Mouse (Mus musculus) spleen, adult 2 months (tissue): ENCODE data around the gene Mesp1. TPM values are rescaled to one million over a fixed set of nuclear protein-coding genes. Genes with fewer than 3 reads are reported as not detected.
A peak's percentile ranks its signal among the peaks of the same experiment; 100 is the strongest.

Experiments
- DNase-seq, 2 experiments: peaks; one replicate each; pipeline versions ENCODE4 v3.0.0 to v3.0.0-alpha.2; 2012 to 2021; ENCODE audit warnings: low spot score in 2 of 2, low read depth in 1 of 2
- H3K27ac ChIP-seq: fragments of 200-500 bp; 2 replicates; pipeline ENCODE4 v1.5.1; 2012; ENCODE audit warnings: low read length, inconsistent platforms; ENCODE audit not compliant: insufficient read depth
- H3K27me3 ChIP-seq: fragments of 200-500 bp; 2 replicates; pipeline ENCODE4 v1.6.1; 2012; ENCODE audit warnings: mild to moderate bottlenecking, moderate library complexity, low read length, inconsistent platforms; ENCODE audit not compliant: control insufficient read depth, insufficient read depth
- H3K36me3 ChIP-seq: fragments of 200-500 bp; 2 replicates; pipeline ENCODE4 v1.6.1; 2012; ENCODE audit warnings: mild to moderate bottlenecking, low read length, inconsistent platforms; ENCODE audit not compliant: control insufficient read depth, insufficient read depth
- H3K4me1 ChIP-seq: fragments of 200-500 bp; 2 replicates; pipeline ENCODE4 v1.6.1; 2011; ENCODE audit warnings: inconsistent platforms; ENCODE audit not compliant: control insufficient read depth, insufficient read depth, insufficient read length
- H3K4me3 ChIP-seq: fragments of 200-500 bp; 2 replicates; pipeline ENCODE4 v1.5.1; 2011; ENCODE audit warnings: mild to moderate bottlenecking, inconsistent platforms; ENCODE audit not compliant: insufficient read depth, insufficient read length; ENCODE audit errors: extremely low read depth
- CTCF ChIP-seq: fragments of 200-500 bp; IDR thresholded peaks from 2 replicates; pipeline ENCODE4 v1.5.1; 2011; ENCODE audit warnings: mild to moderate bottlenecking, inconsistent platforms; ENCODE audit not compliant: insufficient read depth, insufficient read length, insufficient replicate concordance; ENCODE audit errors: extremely low read depth
- POLR2A ChIP-seq: fragments of 200-500 bp; IDR thresholded peaks from 2 replicates; pipeline ENCODE4 v1.6.1; 2011; ENCODE audit warnings: low read depth, low read length, inconsistent platforms
- WGBS: fragments of 180-500 bp; shearing (Covaris S2); methylation state at CpG from one replicate; pipeline ENCODE4 v1.1.7; 2018; 5-methylcytosine and 5-hydroxymethylcytosine counted together
- polyA plus RNA-seq: library from polyadenylated mRNA; depleted of rRNA; stranded (reverse); fragments of >200 nt; gene quantifications from 2 replicates; pipeline ENCODE4 v1.2.3, GENCODE M21; 2012; rRNA removed

Gene Mesp1
- polyA plus RNA-seq, 1 experiment, result not detected

DNA sequence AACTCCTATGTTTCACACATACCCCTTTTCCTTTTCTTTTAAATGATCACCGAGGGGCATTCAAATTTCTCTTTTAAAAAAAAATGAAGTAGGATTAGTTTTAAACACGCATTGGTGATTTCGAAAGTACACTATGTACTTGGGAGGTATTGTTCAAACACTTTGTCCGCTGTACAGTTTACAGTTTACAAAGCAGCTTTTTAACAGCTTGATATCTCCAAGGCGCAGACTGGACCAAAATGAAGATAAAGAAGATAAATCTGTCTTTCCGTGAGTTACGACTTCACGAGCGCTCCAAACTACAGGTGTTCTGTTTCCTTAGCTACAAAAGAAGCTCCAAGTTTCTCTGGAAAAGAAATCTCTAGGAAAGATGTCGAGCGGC lies 51.3 kb downstream of the Mesp1 start:
- DNase-seq, result no peak
- H3K4me3 ChIP-seq, result peak overlapping the region; percentile 70
- no peaks in the 10 kb centered on the region for H3K27me3 ChIP-seq
- H3K36me3 ChIP-seq, result no peaks in the 10 kb centered on the region
- peaks cover 5% of the 10 kb centered on the region; the same call in 1 of the 2 replicates for H3K4me1 ChIP-seq
- H3K27ac ChIP-seq, result no peak overlapping the region
- TF ChIP-seq CTCF (no peak), POLR2A (no peak)
- 7% methylated on average over 11 of the region's 11 CpGs for WGBS

Other genes starting within 250 kb of the Mesp1 start
- gene Rhcg, start 176.1 kb downstream of the Mesp1 start, polyA plus RNA-seq, result 0.07 TPM in 1 of 2 replicates, not detected in the other
- gene Ticrr, start 133.6 kb downstream of the Mesp1 start, polyA plus RNA-seq, result 1.2 and 1.5 TPM in 2 replicates
- gene Kif7, start 78.1 kb downstream of the Mesp1 start, polyA plus RNA-seq, result 0.98 and 1.4 TPM in 2 replicates
- gene Plin1, start 60.9 kb downstream of the Mesp1 start, polyA plus RNA-seq, result 3.9 and 5.2 TPM in 2 replicates
- 1.7 and 2.7 TPM in 2 replicates for gene Pex11a, start 50.7 kb downstream of the Mesp1 start, polyA plus RNA-seq
- not detected in 2 replicates for gene Wdr93, start 50.6 kb downstream of the Mesp1 start, polyA plus RNA-seq
- gene Mesp2, start 16.9 kb upstream of the Mesp1 start, polyA plus RNA-seq, result 0.18 and 0.28 TPM in 2 replicates
- 25.7 and 28.4 TPM in 2 replicates for gene Anpep, start 67.3 kb upstream of the Mesp1 start, polyA plus RNA-seq
- 8.3 and 9.3 TPM in 2 replicates for gene Ap3s2, start 126.9 kb upstream of the Mesp1 start, polyA plus RNA-seq
- gene Arpin, start 141.6 kb upstream of the Mesp1 start, polyA plus RNA-seq, result 2.5 and 2.9 TPM in 2 replicates
- 45.3 and 57.7 TPM in 2 replicates for gene Zfp710, start 231.0 kb upstream of the Mesp1 start, polyA plus RNA-seq